29 mouse cellular contexts compared by ENCODE assay signal in genomic region chr3:109084418-109084817, GRCm38 (mm10). TPM values are rescaled to one million over a fixed set of nuclear protein-coding genes. Genes with fewer than 3 reads are reported as not detected.
A peak's percentile ranks its signal among the peaks of the same experiment; 100 is the strongest.
DNase-seq lines count a peak whose midpoint lies in the region; ATAC-seq and TF ChIP-seq lines count a peak whose summit lies in the region.
"Had no signal": no experiment of that assay in that cellular context is flagged by ENCODE, and none has a peak within 500 bp of the region (broad histone marks: within the 10 kb centered on the region; RNA-seq: fewer than 3 reads in every experiment).

No protein-coding gene starts in this region.

- no peak for TF ChIP-seq CTCF in MEL (IDR thresholded peaks at IDR 0.05 in 2 of 3, conservative IDR thresholded peaks at IDR 0.05 in 1 of 3; ENCODE audit: control insufficient read depth in 1 of 3, insufficient read depth in 1 of 3, low read depth in 2 of 3, low read length in 3 of 3, poor library complexity in 1 of 3, severe bottlenecking in 1 of 3)

- no peaks in the 10 kb centered on the region for H3K9me3 ChIP-seq in heart, embryonic 12.5 days (replicated peaks)
- H3K9me3 ChIP-seq in midbrain, embryonic 12.5 days = no peaks in the 10 kb centered on the region
- no peaks in the 10 kb centered on the region for H3K9me3 ChIP-seq in midbrain, embryonic 10.5 days (replicated peaks)
- no peaks in the 10 kb centered on the region for H3K9me3 ChIP-seq in MEL (replicated peaks; ENCODE audit: insufficient read depth, low read length)
- no peaks in the 10 kb centered on the region for H3K9me3 ChIP-seq in liver, embryonic 12.5 days (replicated peaks)
- H3K9me3 ChIP-seq: forebrain, embryonic 10.5 days; heart, embryonic 10.5 days; hindbrain, embryonic 10.5 days; intestine, embryonic 15.5 days had no signal

- H3K36me3 ChIP-seq in heart, embryonic 12.5 days = no peaks in the 10 kb centered on the region
- no peaks in the 10 kb centered on the region for H3K36me3 ChIP-seq in midbrain, embryonic 12.5 days
- H3K36me3 ChIP-seq in midbrain, embryonic 10.5 days = no peaks in the 10 kb centered on the region
- no peaks in the 10 kb centered on the region for H3K36me3 ChIP-seq in MEL (ENCODE audit: control insufficient read depth in 1 of 2, insufficient read depth in 2 of 2, low read length in 2 of 2)
- H3K36me3 ChIP-seq in liver, embryonic 12.5 days = no peaks in the 10 kb centered on the region
- H3K36me3 ChIP-seq: forebrain, embryonic 10.5 days; heart, embryonic 10.5 days; hindbrain, embryonic 10.5 days; intestine, embryonic 15.5 days had no signal

- WGBS in heart, embryonic 12.5 days = 83% methylated on average over 2 of the region's 2 CpGs
- 95% methylated on average over 2 of the region's 2 CpGs for WGBS in midbrain, embryonic 12.5 days
- 93% methylated on average over 2 of the region's 2 CpGs for WGBS in midbrain, embryonic 10.5 days
- WGBS in liver, embryonic 12.5 days (ENCODE audit: insufficient replicate concordance) = 71% methylated on average over 2 of the region's 2 CpGs

- H3K27me3 ChIP-seq in heart, embryonic 12.5 days (replicated peaks) = no peaks in the 10 kb centered on the region
- no peaks in the 10 kb centered on the region for H3K27me3 ChIP-seq in midbrain, embryonic 12.5 days
- H3K27me3 ChIP-seq in midbrain, embryonic 10.5 days (ENCODE audit: low read depth, poor library complexity, severe bottlenecking) = no peaks in the 10 kb centered on the region
- H3K27me3 ChIP-seq in MEL (ENCODE audit: control insufficient read depth in 1 of 2, insufficient read depth in 2 of 2, low read length in 2 of 2) = peaks cover 0 to 3% of the 10 kb centered on the region in 2 experiments; a peak in 3 of 4 replicates
- H3K27me3 ChIP-seq in liver, embryonic 12.5 days (replicated peaks) = no peaks in the 10 kb centered on the region
- H3K27me3 ChIP-seq: intestine, embryonic 15.5 days had no signal

- no peak for TF ChIP-seq RAD21 in MEL (IDR thresholded peaks at IDR 0.05; ENCODE audit: low read depth, low read length)

- H3K27ac ChIP-seq in heart, embryonic 12.5 days (ENCODE audit: poor library complexity, severe bottlenecking) = no peak overlapping the region
- no peak overlapping the region for H3K27ac ChIP-seq in midbrain, embryonic 12.5 days (replicated peaks)
- H3K27ac ChIP-seq in midbrain, embryonic 10.5 days (replicated peaks) = no peak overlapping the region
- H3K27ac ChIP-seq in MEL (ENCODE audit: control insufficient read depth, low read depth, low read length) = no peak overlapping the region
- no peak overlapping the region for H3K27ac ChIP-seq in liver, embryonic 12.5 days
- H3K27ac ChIP-seq: forebrain, embryonic 10.5 days; heart, embryonic 10.5 days; hindbrain, embryonic 10.5 days; hindbrain, embryonic 14.5 days; intestine, embryonic 15.5 days had no signal

- H3K9ac ChIP-seq in heart, embryonic 12.5 days = no peak overlapping the region
- no peak overlapping the region for H3K9ac ChIP-seq in midbrain, embryonic 12.5 days (replicated peaks)
- no peak overlapping the region for H3K9ac ChIP-seq in MEL (ENCODE audit: control insufficient read depth, low read depth, low read length, poor library complexity, severe bottlenecking)
- H3K9ac ChIP-seq in liver, embryonic 12.5 days = no peak overlapping the region
- H3K9ac ChIP-seq: hindbrain, embryonic 14.5 days; intestine, embryonic 15.5 days had no signal

- no peak for TF ChIP-seq POLR2A in MEL (IDR thresholded peaks at IDR 0.05; ENCODE audit: control insufficient read depth in 1 of 2, insufficient read depth in 1 of 2, low read depth in 1 of 2, low read length in 2 of 2, poor library complexity in 1 of 2)

- no peaks in the 10 kb centered on the region for H3K4me1 ChIP-seq in heart, embryonic 12.5 days (replicated peaks)
- H3K4me1 ChIP-seq in midbrain, embryonic 12.5 days = no peaks in the 10 kb centered on the region
- peaks cover 11% of the 10 kb centered on the region for H3K4me1 ChIP-seq in midbrain, embryonic 10.5 days
- H3K4me1 ChIP-seq in MEL (ENCODE audit: control insufficient read depth in 1 of 2, insufficient read depth in 2 of 2, low read length in 2 of 2) = no peaks in the 10 kb centered on the region
- no peaks in the 10 kb centered on the region for H3K4me1 ChIP-seq in liver, embryonic 12.5 days
- H3K4me1 ChIP-seq: heart, embryonic 10.5 days; hindbrain, embryonic 10.5 days; intestine, embryonic 15.5 days had no signal

- no peak overlapping the region for H3K4me3 ChIP-seq in heart, embryonic 12.5 days
- H3K4me3 ChIP-seq in midbrain, embryonic 12.5 days = no peak overlapping the region
- H3K4me3 ChIP-seq in midbrain, embryonic 10.5 days = no peak overlapping the region
- no peak overlapping the region for H3K4me3 ChIP-seq in MEL (ENCODE audit: control insufficient read depth in 1 of 2, insufficient read depth in 1 of 2, low read depth in 2 of 2, low read length in 2 of 2)
- no peak overlapping the region for H3K4me3 ChIP-seq in liver, embryonic 12.5 days
- H3K4me3 ChIP-seq: erythroblast, embryonic 14.5 days; forebrain, embryonic 10.5 days; heart, embryonic 10.5 days; hindbrain, embryonic 10.5 days; intestine, embryonic 15.5 days had no signal

- ATAC-seq in heart, embryonic 12.5 days (ENCODE audit: insufficient number of reproducible peaks, low FRiP score) = no peak
- 0 out of 2 replicates have a peak, but pooled peaks have one; percentile 34 for ATAC-seq in midbrain, embryonic 12.5 days (ENCODE audit: low FRiP score, low read depth)
- ATAC-seq in erythroblast, adult 5-6 weeks (replicated peaks; ENCODE audit: low FRiP score, poor library complexity, severe bottlenecking) = peak; percentile 46; the same call in 1 of the 2 replicates
- no peak for ATAC-seq in liver, embryonic 12.5 days
- ATAC-seq: forebrain, embryonic 16.5 days; intestine, embryonic 15.5 days had no signal

- H3K79me2 ChIP-seq in MEL (ENCODE audit: control insufficient read depth, insufficient read depth, low read length, poor library complexity) = no peaks in the 10 kb centered on the region; the same call in 1 of the 2 replicates

- peak; percentile 61 for DNase-seq in heart, adult 11 months
- no peak for DNase-seq in midbrain, embryonic 10.5 days (ENCODE audit: low spot score)
- no peak for DNase-seq in MEL (ENCODE audit: low read depth, low spot score)
- no peak for DNase-seq in embryo, embryonic 11 days
- DNase-seq: adrenal gland, postnatal 10 days; cerebellum, adult 11 months; cerebellum, adult 9-10 months; cerebellum, postnatal 25 days; gastrocnemius, postnatal 14 days; kidney, adult 18-20 months had no signal

- no peak overlapping the region for H3K4me2 ChIP-seq in heart, embryonic 12.5 days
- H3K4me2 ChIP-seq in midbrain, embryonic 12.5 days (replicated peaks) = no peak overlapping the region
- no peak overlapping the region for H3K4me2 ChIP-seq in liver, embryonic 12.5 days
- H3K4me2 ChIP-seq: hindbrain, embryonic 14.5 days; intestine, embryonic 15.5 days had no signal

- TF ChIP-seq EP300 in MEL (IDR thresholded peaks at IDR 0.05; ENCODE audit: low read depth in 1 of 2, low read length in 2 of 2) = no peak

TF ChIP-seq in MEL, 35 proteins besides CTCF, POLR2A, EP300 and RAD21:
- TF ChIP-seq POLR2AphosphoS5 (IDR thresholded peaks at IDR 0.05; ENCODE audit: borderline replicate concordance, low read depth, low read length) = peak; percentile 75; the same call in 1 of the 2 replicates
- TF ChIP-seq ZMIZ1 (IDR thresholded peaks at IDR 0.05; ENCODE audit: low read depth, low read length) = no peak
TF ChIP-seq in MEL: peak in this region for 1.

RNA-seq across cellular contexts. Expression of gene Slc25a54, which starts 4.1 kb away (rescaled TPM):
- polyA plus RNA-seq in heart, embryonic 12.5 days (2016; fragmentation: Nextera tagmentation; extraction: Ambion mirVana) = not detected in 2 replicates
- polyA plus RNA-seq in midbrain, embryonic 12.5 days (2016; fragmentation: Nextera tagmentation; extraction: Ambion mirVana) = not detected in 2 replicates
- not detected in 2 replicates for polyA plus RNA-seq in midbrain, embryonic 10.5 days (2016; fragmentation: Nextera tagmentation; extraction: Ambion mirVana)
- total RNA-seq in MEL (2012; rRNA removed) = not detected in 2 replicates
- not detected for polyA plus RNA-seq in MEL (2012; ENCODE audit: insufficient read depth in 1 of 2, insufficient read length in 2 of 2, low read depth in 1 of 2, low replicate concordance in 2 of 2, missing spikeins in 1 of 2)
- total RNA-seq in erythroblast, adult 5-6 weeks (2015; ENCODE audit: low replicate concordance) = not detected in 2 replicates
- not detected in 2 replicates for total RNA-seq in erythroblast, adult 5-6 weeks (2017; ENCODE audit: low replicate concordance)
- polyA plus RNA-seq in liver, embryonic 12.5 days (2016; fragmentation: Nextera tagmentation; extraction: Ambion mirVana) = not detected in 2 replicates
- total RNA-seq: adrenal gland, postnatal 10 days; adrenal gland, postnatal 4 days; ES-E14; gastrocnemius, postnatal 14 days; granulocyte monocyte progenitor cell, adult 5-6 weeks; heart, postnatal 25 days had no signal
- polyA plus RNA-seq: brain, embryonic 14.5 days; cortical plate, adult 2 months; erythroblast, embryonic 14.5 days; forebrain, embryonic 10.5 days; forebrain, embryonic 16.5 days; frontal cortex, adult 2 months; heart, embryonic 10.5 days; heart, embryonic 16.5 days; hindbrain, embryonic 10.5 days; hindbrain, embryonic 14.5 days; intestine, embryonic 15.5 days had no signal

RNA-seq across cellular contexts. Expression of gene Slc25a24, which starts 38.5 kb away (rescaled TPM):
- 39.8 and 40.4 TPM in 2 replicates for polyA plus RNA-seq in heart, embryonic 12.5 days (2016; fragmentation: Nextera tagmentation; extraction: Ambion mirVana)
- polyA plus RNA-seq in midbrain, embryonic 12.5 days (2016; fragmentation: Nextera tagmentation; extraction: Ambion mirVana) = 23.5 and 28.2 TPM in 2 replicates
- 30.0 and 32.3 TPM in 2 replicates for polyA plus RNA-seq in midbrain, embryonic 10.5 days (2016; fragmentation: Nextera tagmentation; extraction: Ambion mirVana)
- total RNA-seq in MEL (2012; rRNA removed) = 5.5 and 5.6 TPM in 2 replicates
- 10 to 100 TPM in 1 of 2 experiments, not detected in 1; 14.3 TPM for polyA plus RNA-seq in MEL (2012; ENCODE audit: insufficient read depth in 1 of 2, insufficient read length in 2 of 2, low read depth in 1 of 2, low replicate concordance in 2 of 2, missing spikeins in 1 of 2)
- 14.8 and 18.8 TPM in 2 replicates for total RNA-seq in erythroblast, adult 5-6 weeks (2015; ENCODE audit: low replicate concordance)
- total RNA-seq in erythroblast, adult 5-6 weeks (2017; ENCODE audit: low replicate concordance) = 25.9 and 28.1 TPM in 2 replicates
- polyA plus RNA-seq in liver, embryonic 12.5 days (2016; fragmentation: Nextera tagmentation; extraction: Ambion mirVana) = 10.0 and 10.1 TPM in 2 replicates

RNA-seq across cellular contexts. Expression of gene Fam102b, which starts 57.0 kb away (rescaled TPM):
- polyA plus RNA-seq in heart, embryonic 12.5 days (2016; fragmentation: Nextera tagmentation; extraction: Ambion mirVana) = 7.4 and 8.3 TPM in 2 replicates
- polyA plus RNA-seq in midbrain, embryonic 12.5 days (2016; fragmentation: Nextera tagmentation; extraction: Ambion mirVana) = 11.7 and 12.0 TPM in 2 replicates
- polyA plus RNA-seq in midbrain, embryonic 10.5 days (2016; fragmentation: Nextera tagmentation; extraction: Ambion mirVana) = 4.2 and 5.3 TPM in 2 replicates
- 13.0 and 14.1 TPM in 2 replicates for total RNA-seq in MEL (2012; rRNA removed)
- polyA plus RNA-seq in MEL (2012; ENCODE audit: insufficient read depth in 1 of 2, insufficient read length in 2 of 2, low read depth in 1 of 2, low replicate concordance in 2 of 2, missing spikeins in 1 of 2) = 10 to 100 TPM; 10.4 to 26.9 TPM
- total RNA-seq in erythroblast, adult 5-6 weeks (2015; ENCODE audit: low replicate concordance) = 6.3 and 10.2 TPM in 2 replicates
- total RNA-seq in erythroblast, adult 5-6 weeks (2017; ENCODE audit: low replicate concordance) = 6.3 and 6.5 TPM in 2 replicates
- 4.5 TPM in 2 replicates for polyA plus RNA-seq in liver, embryonic 12.5 days (2016; fragmentation: Nextera tagmentation; extraction: Ambion mirVana)
- polyA plus RNA-seq: erythroblast, embryonic 14.5 days had no signal

Comparison
In these comparisons a context has a peak if more than half of its experiments do, and no peak if none do; other contexts are left out.
1. ATAC-seq: peak in midbrain, embryonic 12.5 days (single experiment) and erythroblast, adult 5-6 weeks (single experiment); none in heart, embryonic 12.5 days (single experiment) and liver, embryonic 12.5 days (single experiment).